Mouse (Mus musculus): ENCODE measurements at regions not wholly inside any gene's neighbourhood (a gene's known extent, or its start where the extent isn't known, plus 50 kb on each side); places are given as distances from the start of the nearest gene placed in this dataset.

- H3K36me3 ChIP-seq = no peaks in the 10 kb centered on the region
- no peaks in the 10 kb centered on the region for H3K9me3 ChIP-seq
- WGBS = 75% methylated on average over 4 of the region's 4 CpGs
- no peaks in the 10 kb centered on the region for H3K27me3 ChIP-seq
- H3K4me3 ChIP-seq = no peak overlapping the region
- H3K4me2 ChIP-seq = no peak overlapping the region
- H3K4me1 ChIP-seq (replicated peaks) = no peaks in the 10 kb centered on the region
- peak; percentile 87 for ATAC-seq (ENCODE audit: low FRiP score, low read depth)
- H3K27ac ChIP-seq (replicated peaks) = no peak overlapping the region
- no peak overlapping the region for H3K9ac ChIP-seq
Observed at GRCm38 (mm10) chr3:43783000-43783588, 1595.1 kb upstream of the Pcdh10 start.

- Histone ChIP-seq H3K9ac (no peak overlapping the region), H3K4me3 (no peak overlapping the region), H3K4me2 (no peak overlapping the region), H3K9me3 (no peaks in the 10 kb centered on the region), H3K27ac (replicated peaks) (no peak overlapping the region), H3K4me1 (replicated peaks) (no peaks in the 10 kb centered on the region), H3K36me3 (no peaks in the 10 kb centered on the region), H3K27me3 (no peaks in the 10 kb centered on the region)
- no peak for ATAC-seq (ENCODE audit: low FRiP score, low read depth)
- 85% methylated on average over 2 of the region's 2 CpGs for WGBS
Observed at GRCm38 (mm10) chr3:43784170-43784569, 1594.0 kb upstream of the Pcdh10 start.

Data from hindbrain, embryonic 15.5 days (tissue).